Mouse (Mus musculus) forebrain, embryonic 16.5 days (tissue): ENCODE results near the gene Lcn6. TPM values are rescaled to one million over a fixed set of nuclear protein-coding genes. Genes with fewer than 3 reads are reported as not detected.

ENCODE experiments used
- ATAC-seq: fragments of 200-750 bp; cut with Nextera tagmentation; 2 replicates; pipeline ENCODE4 v1.8.0; 2017; ENCODE audit warnings: mild to moderate bottlenecking, moderate library complexity
- H3K27ac ChIP-seq: fragments of 300-500 bp; sonication (generic); 2 replicates; pipeline ENCODE4 v1.5.1; 2014; ENCODE audit warnings: low read length, control low read depth
- H3K27me3 ChIP-seq: fragments of 300-500 bp; sonication (generic); replicated peaks from 2 replicates; pipeline ENCODE4 v1.6.1; 2014; ENCODE audit warnings: low read length; ENCODE audit not compliant: control insufficient read depth, insufficient read depth
- H3K36me3 ChIP-seq: fragments of 300-500 bp; sonication (generic); 2 replicates; pipeline ENCODE4 v1.6.1; 2014; ENCODE audit not compliant: control insufficient read depth, insufficient read depth
- H3K4me1 ChIP-seq: fragments of 300-500 bp; sonication (generic); replicated peaks from 2 replicates; pipeline ENCODE4 v1.6.1; 2014; ENCODE audit warnings: low read length; ENCODE audit not compliant: control insufficient read depth, insufficient read depth
- H3K4me2 ChIP-seq: fragments of 300-500 bp; sonication (generic); 2 replicates; pipeline ENCODE4 v1.6.1; 2014; ENCODE audit warnings: mild to moderate bottlenecking, low read length, control low read depth
- H3K4me3 ChIP-seq: fragments of 300-500 bp; sonication (generic); replicated peaks from 2 replicates; pipeline ENCODE4 v1.5.1; 2014; ENCODE audit warnings: mild to moderate bottlenecking, low read length, control low read depth
- H3K9ac ChIP-seq: fragments of 300-500 bp; sonication (generic); replicated peaks from 2 replicates; pipeline ENCODE4 v1.6.1; 2014; ENCODE audit warnings: low read depth, low read length, control low read depth
- H3K9me3 ChIP-seq: fragments of 300-500 bp; sonication (generic); 2 replicates; pipeline ENCODE4 v1.6.1; 2016; ENCODE audit warnings: low read length; ENCODE audit not compliant: control insufficient read depth
- WGBS: fragments of 180-500 bp; shearing (Covaris S2); extraction: QIAGEN DNeasy Blood & Tissue Kit; methylation state at CpG from one replicate; pipeline ENCODE4 v1.1.7; 2014; 5-methylcytosine and 5-hydroxymethylcytosine counted together
- polyA plus RNA-seq: library from polyadenylated mRNA; unstranded; fragments of >200 nt; fragmentation: Nextera tagmentation; extraction: Ambion mirVana; gene quantifications from 2 replicates; pipeline ENCODE4 v1.2.1, GENCODE M21; 2015

Gene Lcn6
- polyA plus RNA-seq, 1 experiment from 2014 or later: not detected

- Histone ChIP-seq H3K9ac (no peak within 1 kb of the TSS), H3K27me3 (no peaks in the 10 kb centered on the region), H3K4me1 (no peaks in the 10 kb centered on the region), H3K4me3 (no peak within 1 kb of the TSS), H3K27ac (no peak within 1 kb of the TSS), H3K9me3 (no peaks in the 10 kb centered on the region), H3K4me2 (no peak within 1 kb of the TSS), H3K36me3 (no peaks in the 10 kb centered on the region)
- ATAC-seq: no peak
These were observed 18.9 kb upstream of the Lcn6 start, which contains the start of gene Lcn5 for GRCm38 (mm10) chr2:25657652-25658051. Lcn5 (plus strand) TSS chr2:25657952.

GRCm38 (mm10) chr2:25660279-25660678, 16.3 kb upstream of the Lcn6 start:
- H3K4me1 ChIP-seq: no peaks in the 10 kb centered on the region
- H3K27me3 ChIP-seq: no peaks in the 10 kb centered on the region
- no peak overlapping the region for H3K4me3 ChIP-seq
- H3K36me3 ChIP-seq: no peaks in the 10 kb centered on the region
- no peak overlapping the region for H3K4me2 ChIP-seq
- no peaks in the 10 kb centered on the region for H3K9me3 ChIP-seq
- ATAC-seq: no peak
- 94% methylated on average over 8 of the region's 8 CpGs for WGBS
- no peak overlapping the region for H3K27ac ChIP-seq
- no peak overlapping the region for H3K9ac ChIP-seq

DNA sequence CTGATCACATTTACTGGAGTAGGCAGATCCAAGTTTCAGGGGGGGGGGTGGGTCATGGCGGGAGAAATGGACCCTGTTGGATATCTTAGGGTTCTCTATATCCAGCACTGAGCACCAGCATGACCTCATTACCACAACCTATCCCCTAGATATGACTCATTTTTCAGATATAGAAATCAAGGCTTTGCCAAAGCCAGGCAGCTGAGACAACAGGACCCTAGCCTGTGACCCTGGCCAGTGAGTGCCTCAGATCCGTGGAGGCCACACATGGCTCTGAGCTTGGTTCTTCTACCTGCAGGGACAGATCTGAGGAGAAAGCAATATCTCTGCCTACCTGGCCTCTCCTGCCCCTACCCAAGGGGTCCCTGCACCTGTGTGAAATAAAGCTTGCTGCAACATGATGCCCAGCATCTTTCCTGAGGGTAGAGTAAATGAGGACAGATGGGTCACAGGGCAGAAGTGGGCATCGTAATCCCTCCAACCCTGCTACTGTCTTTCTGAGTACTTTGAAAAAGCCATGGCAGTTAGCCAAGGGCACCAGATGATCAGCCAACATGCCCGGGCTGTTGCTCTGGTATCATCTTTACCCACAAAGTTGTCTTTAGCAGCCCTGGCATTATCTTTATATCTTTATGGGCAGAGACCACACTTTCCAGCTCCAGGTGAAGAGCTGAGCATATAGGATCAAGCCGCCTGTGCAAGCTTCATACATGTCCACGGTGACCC, 15.2 kb upstream of the Lcn6 start:
- Histone ChIP-seq H3K4me3 (no peak overlapping the region), H3K9ac (no peak overlapping the region), H3K4me1 (no peaks in the 10 kb centered on the region), H3K9me3 (no peaks in the 10 kb centered on the region), H3K36me3 (no peaks in the 10 kb centered on the region), H3K27me3 (no peaks in the 10 kb centered on the region), H3K27ac (no peak overlapping the region), H3K4me2 (no peak overlapping the region)
- 84% methylated on average over 6 of the region's 6 CpGs for WGBS
- ATAC-seq: no peak

GRCm38 (mm10) chr2:25663511-25663910, 13.1 kb upstream of the Lcn6 start:
- Histone ChIP-seq H3K4me3 (no peak overlapping the region), H3K9me3 (no peaks in the 10 kb centered on the region), H3K27me3 (no peaks in the 10 kb centered on the region), H3K4me1 (no peaks in the 10 kb centered on the region), H3K9ac (no peak overlapping the region), H3K27ac (no peak overlapping the region), H3K4me2 (no peak overlapping the region), H3K36me3 (no peaks in the 10 kb centered on the region)
- WGBS: 61% methylated on average over 1 of the region's 1 CpGs
- no peak for ATAC-seq

DNA sequence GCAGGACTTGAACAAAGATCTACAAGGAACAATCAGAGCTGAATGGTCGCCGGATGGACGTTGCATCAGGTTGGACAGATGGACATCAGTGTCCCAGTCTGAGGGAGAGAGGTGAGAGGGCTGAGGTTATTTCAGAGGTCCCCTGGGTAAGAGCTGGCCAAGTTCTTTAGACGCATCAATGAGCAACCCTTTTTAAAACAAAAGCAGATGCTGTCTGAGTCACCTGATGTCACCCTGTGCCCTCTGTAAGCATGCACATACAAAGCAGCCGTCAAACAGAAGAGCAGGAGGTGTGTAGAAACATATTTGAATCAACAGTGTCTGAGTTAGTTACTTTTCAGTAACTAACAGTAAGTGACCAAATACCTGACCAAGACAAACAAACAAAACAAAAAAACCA, 12.5 kb upstream of the Lcn6 start:
- no peaks in the 10 kb centered on the region for H3K36me3 ChIP-seq
- no peak overlapping the region for H3K9ac ChIP-seq
- no peaks in the 10 kb centered on the region for H3K9me3 ChIP-seq
- 86% methylated on average over 5 of the region's 5 CpGs for WGBS
- H3K4me3 ChIP-seq: no peak overlapping the region
- H3K4me1 ChIP-seq: no peaks in the 10 kb centered on the region
- H3K4me2 ChIP-seq: no peak overlapping the region
- ATAC-seq: no peak
- H3K27ac ChIP-seq: no peak overlapping the region
- H3K27me3 ChIP-seq: no peaks in the 10 kb centered on the region

DNA sequence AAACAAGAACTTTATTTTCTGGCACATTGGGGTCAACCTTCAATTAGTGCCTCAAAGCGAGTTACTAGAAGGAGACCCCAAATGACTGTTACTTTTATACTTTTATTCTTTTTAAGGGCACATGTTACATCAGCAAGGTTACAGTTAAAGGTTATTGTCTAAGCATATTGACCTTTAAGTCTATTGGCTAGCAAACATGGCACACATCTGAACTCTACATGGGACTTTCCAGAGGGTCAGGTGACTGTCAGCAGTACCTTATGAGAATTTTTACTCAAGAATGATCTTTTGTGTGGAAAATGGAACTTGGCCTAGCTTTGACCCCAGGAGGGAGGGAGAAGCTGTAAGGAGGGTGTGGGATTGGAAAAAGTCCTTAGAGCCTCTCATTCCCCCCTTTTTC, 10.1 kb upstream of the Lcn6 start:
- Histone ChIP-seq H3K27me3 (no peaks in the 10 kb centered on the region), H3K27ac (no peak overlapping the region), H3K4me1 (no peaks in the 10 kb centered on the region), H3K4me2 (no peak overlapping the region), H3K9me3 (no peaks in the 10 kb centered on the region), H3K9ac (no peak overlapping the region), H3K36me3 (no peaks in the 10 kb centered on the region), H3K4me3 (no peak overlapping the region)
- WGBS: 68% methylated on average over 1 of the region's 1 CpGs
- ATAC-seq: no peak

- H3K27me3 ChIP-seq: no peaks in the 10 kb centered on the region
- 84% methylated on average over 6 of the region's 6 CpGs for WGBS
- H3K4me1 ChIP-seq: no peaks in the 10 kb centered on the region
- H3K9ac ChIP-seq: no peak overlapping the region
- ATAC-seq: no peak
- H3K4me3 ChIP-seq: no peak overlapping the region
- H3K4me2 ChIP-seq: no peak overlapping the region
- no peaks in the 10 kb centered on the region for H3K9me3 ChIP-seq
- no peak overlapping the region for H3K27ac ChIP-seq
- no peaks in the 10 kb centered on the region for H3K36me3 ChIP-seq
These were observed 3.0 kb downstream of the Lcn6 start for GRCm38 (mm10) chr2:25679559-25679958.

DNA sequence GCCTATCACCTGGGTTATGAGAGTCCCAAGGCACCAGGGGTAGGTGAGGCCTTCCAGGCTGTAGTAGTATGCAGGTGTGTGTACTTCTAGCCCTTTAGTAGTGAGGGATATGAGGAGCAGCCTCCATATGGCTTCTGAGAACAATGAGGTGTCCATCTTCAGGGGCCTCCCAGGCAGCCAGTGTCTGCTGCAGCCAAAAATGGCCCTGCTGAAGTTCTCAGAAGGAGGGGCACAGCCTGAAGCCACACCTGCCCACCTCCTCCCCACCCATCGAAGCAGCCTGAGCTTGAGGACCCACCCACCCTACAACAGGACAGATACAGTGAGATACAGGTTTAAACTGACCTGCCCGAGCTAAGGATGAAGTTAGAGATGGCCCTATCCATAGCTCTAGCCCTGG, 5.8 kb downstream of the Lcn6 start, which contains the start of gene Lcn10:
Lcn10 (plus strand) TSS at position 301 of the 400 bp plus-strand sequence.
- H3K4me3 ChIP-seq: no peak within 1 kb of the TSS
- no peaks in the 10 kb centered on the region for H3K4me1 ChIP-seq
- WGBS: 78% methylated on average over 2 of the region's 2 CpGs
- ATAC-seq: no peak
- H3K4me2 ChIP-seq: no peak within 1 kb of the TSS
- H3K36me3 ChIP-seq: no peaks in the 10 kb centered on the region
- no peak within 1 kb of the TSS for H3K27ac ChIP-seq
- H3K9me3 ChIP-seq: no peaks in the 10 kb centered on the region
- no peak within 1 kb of the TSS for H3K9ac ChIP-seq
- H3K27me3 ChIP-seq: no peaks in the 10 kb centered on the region

- Histone ChIP-seq H3K36me3 (no peaks in the 10 kb centered on the region), H3K4me1 (no peaks in the 10 kb centered on the region), H3K27ac (no peak overlapping the region), H3K4me2 (no peak overlapping the region), H3K9me3 (no peaks in the 10 kb centered on the region), H3K4me3 (no peak overlapping the region), H3K9ac (no peak overlapping the region), H3K27me3 (no peaks in the 10 kb centered on the region)
- ATAC-seq: no peak
- WGBS: 66% methylated on average over 4 of the region's 4 CpGs
These were observed 10.4 kb downstream of the Lcn6 start for GRCm38 (mm10) chr2:25686941-25687340.

GRCm38 (mm10) chr2:25694605-25695004, 18.0 kb downstream of the Lcn6 start:
- no peaks in the 10 kb centered on the region for H3K4me1 ChIP-seq
- H3K4me3 ChIP-seq: no peak overlapping the region
- H3K27ac ChIP-seq: no peak overlapping the region
- ATAC-seq: no peak
- no peaks in the 10 kb centered on the region for H3K27me3 ChIP-seq
- H3K9ac ChIP-seq: no peak overlapping the region
- H3K9me3 ChIP-seq: no peaks in the 10 kb centered on the region
- H3K4me2 ChIP-seq: no peak overlapping the region
- no peaks in the 10 kb centered on the region for H3K36me3 ChIP-seq
